Mouse (Mus musculus): ENCODE data around the gene Tcp11. TPM values are rescaled to one million over a fixed set of nuclear protein-coding genes. Genes with fewer than 3 reads are reported as not detected.

Tcp11 gene
- polyA plus RNA-seq, 1 experiment = not detected

- no peak overlapping the region for H3K4me3 ChIP-seq (ENCODE audit: insufficient read depth, low read length)
- peaks cover 13% of the 10 kb centered on the region for H3K4me1 ChIP-seq (ENCODE audit: control insufficient read depth, insufficient read depth, low read length)
- TF ChIP-seq CTCF (IDR thresholded peaks at IDR 0.05; ENCODE audit: low read depth, low read length) = no peak
- TF ChIP-seq POLR2A (IDR thresholded peaks at IDR 0.05; ENCODE audit: borderline replicate concordance, low read depth, low read length) = no peak
- H3K27ac ChIP-seq (ENCODE audit: insufficient read depth, low read depth, low read length) = no peak overlapping the region
Measured at GRCm38 (mm10) chr17:28021911-28022310, 58.5 kb downstream of the Tcp11 start.

DNA sequence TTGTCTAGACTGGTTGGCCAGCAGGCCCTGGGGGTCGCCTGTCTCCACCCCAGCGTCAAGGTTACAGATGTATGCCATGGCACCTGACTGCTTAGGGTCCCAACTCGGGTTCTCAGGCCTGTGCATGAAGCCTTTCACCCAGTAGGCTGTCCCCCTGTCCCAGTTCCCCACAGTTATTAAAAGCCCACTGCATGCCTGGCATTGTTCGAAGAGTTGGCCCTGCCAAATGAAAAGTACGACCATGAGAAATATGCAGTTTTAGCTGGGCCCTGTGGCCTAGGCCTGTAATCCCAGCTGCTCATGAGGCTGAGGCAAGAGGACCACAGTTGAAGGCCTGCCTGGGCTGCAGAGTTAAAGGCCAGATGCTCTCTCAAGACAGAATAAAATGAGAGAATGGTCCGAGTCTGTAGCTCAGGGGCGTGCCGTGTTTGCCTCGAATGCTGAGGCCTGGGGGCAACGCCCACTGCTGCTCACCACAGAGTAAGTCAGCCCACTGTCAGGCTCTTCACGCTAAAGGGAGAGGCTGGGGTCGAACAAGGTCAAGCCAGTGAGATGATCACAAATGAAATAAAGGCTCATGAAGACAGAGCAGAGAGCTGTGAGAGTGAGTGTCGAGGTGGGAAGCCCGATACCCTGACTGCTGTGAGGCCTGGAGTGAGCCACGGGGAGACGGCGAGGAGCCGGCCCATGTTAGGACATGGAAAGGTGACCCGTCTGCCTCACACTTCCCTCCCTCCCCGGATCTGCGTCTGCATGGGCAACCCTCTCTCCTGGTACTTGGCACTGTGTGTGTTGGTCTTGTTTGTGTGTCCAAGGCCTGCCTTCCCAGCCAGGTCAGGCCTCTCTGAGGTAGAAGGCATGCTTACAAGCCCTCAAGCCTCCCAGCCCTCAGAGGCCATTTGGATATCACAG, 60.4 kb downstream of the Tcp11 start:
- Histone ChIP-seq H3K4me3 (ENCODE audit: insufficient read depth, low read length) (no peak overlapping the region), H3K4me1 (ENCODE audit: control insufficient read depth, insufficient read depth, low read length) (peaks cover 16% of the 10 kb centered on the region), H3K27ac (ENCODE audit: insufficient read depth, low read depth, low read length) (no peak overlapping the region)
- TF ChIP-seq POLR2A (IDR thresholded peaks at IDR 0.05; ENCODE audit: borderline replicate concordance, low read depth, low read length) = no peak
- no peak for TF ChIP-seq CTCF (IDR thresholded peaks at IDR 0.05; ENCODE audit: low read depth, low read length)

GRCm38 (mm10) chr17:28018776-28019175, 61.7 kb downstream of the Tcp11 start:
- H3K4me1 ChIP-seq (ENCODE audit: control insufficient read depth, insufficient read depth, low read length) = peaks cover 28% of the 10 kb centered on the region
- H3K27ac ChIP-seq (ENCODE audit: insufficient read depth, low read depth, low read length) = no peak overlapping the region
- no peak overlapping the region for H3K4me3 ChIP-seq (ENCODE audit: insufficient read depth, low read length)
- TF ChIP-seq CTCF (IDR thresholded peaks at IDR 0.05; ENCODE audit: low read depth, low read length) = no peak
- no peak for TF ChIP-seq POLR2A (IDR thresholded peaks at IDR 0.05; ENCODE audit: borderline replicate concordance, low read depth, low read length)

GRCm38 (mm10) chr17:28018344-28018743, 62.1 kb downstream of the Tcp11 start:
- Histone ChIP-seq H3K4me1 (ENCODE audit: control insufficient read depth, insufficient read depth, low read length) (peaks cover 32% of the 10 kb centered on the region), H3K4me3 (ENCODE audit: insufficient read depth, low read length) (no peak overlapping the region)

More at GRCm38 (mm10) chr17:28018344-28018743, 62.1 kb downstream of the Tcp11 start:
- TF ChIP-seq CTCF (IDR thresholded peaks at IDR 0.05; ENCODE audit: low read depth, low read length) = no peak
- no peak for TF ChIP-seq POLR2A (IDR thresholded peaks at IDR 0.05; ENCODE audit: borderline replicate concordance, low read depth, low read length)
- H3K27ac ChIP-seq (ENCODE audit: insufficient read depth, low read depth, low read length) = no peak overlapping the region

Other genes with a start within 250 kb of the Tcp11 start
- 105 and 113 TPM in 2 replicates for gene Snrpc, start 242.5 kb downstream of the Tcp11 start, polyA plus RNA-seq (2012; ENCODE audit: insufficient read depth, insufficient read length, missing spikeins)
- gene Uhrf1bp1, start 224.2 kb downstream of the Tcp11 start, polyA plus RNA-seq (2012; ENCODE audit: insufficient read depth, insufficient read length, missing spikeins) = 7.5 TPM in 2 replicates
- gene Anks1, start 171.3 kb downstream of the Tcp11 start, polyA plus RNA-seq (2012; ENCODE audit: insufficient read depth, insufficient read length, missing spikeins) = 24.6 and 29.0 TPM in 2 replicates
- gene Taf11, start 170.8 kb downstream of the Tcp11 start, polyA plus RNA-seq (2012; ENCODE audit: insufficient read depth, insufficient read length, missing spikeins) = 30.7 and 33.2 TPM in 2 replicates
- gene Scube3, start 61.5 kb upstream of the Tcp11 start, polyA plus RNA-seq (2012; ENCODE audit: insufficient read depth, insufficient read length, missing spikeins) = 0.11 TPM in 1 of 2 replicates, not detected in the other
- 7.7 and 12.0 TPM in 2 replicates for gene Zfp523, start 96.5 kb upstream of the Tcp11 start, polyA plus RNA-seq (2012; ENCODE audit: insufficient read depth, insufficient read length, missing spikeins)
- gene Def6, start 127.1 kb upstream of the Tcp11 start, polyA plus RNA-seq (2012; ENCODE audit: insufficient read depth, insufficient read length, missing spikeins) = 41.4 and 44.7 TPM in 2 replicates
- 29.5 and 30.6 TPM in 2 replicates for gene Ppard, start 152.1 kb upstream of the Tcp11 start, polyA plus RNA-seq (2012; ENCODE audit: insufficient read depth, insufficient read length, missing spikeins)
- gene Fance, start 232.9 kb upstream of the Tcp11 start, polyA plus RNA-seq (2012; ENCODE audit: insufficient read depth, insufficient read length, missing spikeins) = 24.2 and 32.1 TPM in 2 replicates
- 568 and 618 TPM in 2 replicates for gene Rpl10a, start 247.8 kb upstream of the Tcp11 start, polyA plus RNA-seq (2012; ENCODE audit: insufficient read depth, insufficient read length, missing spikeins)

All from bone marrow macrophage, adult 2 months (primary cell).